Mouse (Mus musculus) liver, postnatal 0 days (tissue): ENCODE data around the gene Scamp3. TPM values are rescaled to one million over a fixed set of nuclear protein-coding genes. Genes with fewer than 3 reads are reported as not detected.
A peak's percentile ranks its signal among the peaks of the same experiment; 100 is the strongest.

Source experiments
- ATAC-seq: fragments of 200-750 bp; cut with Nextera tagmentation; 2 replicates; pipeline ENCODE4 v1.8.0; 2017; ENCODE audit warnings: mild to moderate bottlenecking, moderate library complexity
- DNase-seq: peaks from one replicate; pipeline ENCODE4 v3.0.0-alpha.2; 2016
- H3K27ac ChIP-seq: fragments of 300-500 bp; sonication (generic); 2 replicates; pipeline ENCODE4 v1.5.1; 2014; ENCODE audit warnings: antibody characterized with exemption, moderate library complexity, mild to moderate bottlenecking, low read depth
- H3K27me3 ChIP-seq: fragments of 300-500 bp; sonication (generic); 2 replicates; pipeline ENCODE4 v1.6.1; 2014; ENCODE audit warnings: low read length, control low read depth, mixed read lengths; ENCODE audit not compliant: insufficient read depth
- H3K36me3 ChIP-seq: fragments of 300-500 bp; sonication (generic); replicated peaks from 2 replicates; pipeline ENCODE4 v1.6.1; 2014; ENCODE audit warnings: mild to moderate bottlenecking, control low read depth, low read length, moderate library complexity, mixed read lengths; ENCODE audit not compliant: insufficient read depth
- H3K4me1 ChIP-seq: fragments of 300-500 bp; sonication (generic); 2 replicates; pipeline ENCODE4 v1.6.1; 2014; ENCODE audit warnings: antibody characterized with exemption, mild to moderate bottlenecking, control low read depth; ENCODE audit not compliant: insufficient read depth
- H3K4me2 ChIP-seq: fragments of 300-500 bp; sonication (generic); 2 replicates; pipeline ENCODE4 v1.6.1; 2014; ENCODE audit warnings: low read depth, mild to moderate bottlenecking, low read length, moderate library complexity, mixed read lengths
- H3K4me3 ChIP-seq: fragments of 300-500 bp; sonication (generic); 2 replicates; pipeline ENCODE4 v1.5.1; 2014; ENCODE audit warnings: low read depth, low read length
- H3K9ac ChIP-seq: fragments of 300-500 bp; sonication (generic); replicated peaks from 2 replicates; pipeline ENCODE4 v1.6.1; 2014; ENCODE audit warnings: mild to moderate bottlenecking, moderate library complexity
- H3K9me3 ChIP-seq: fragments of 300-500 bp; sonication (generic); 2 replicates; pipeline ENCODE4 v1.6.1; 2016; ENCODE audit warnings: mild to moderate bottlenecking, control low read depth, low read length, mixed read lengths
- CTCF ChIP-seq: sonication (generic); IDR thresholded peaks from 2 replicates; pipeline ENCODE4 v1.5.1; 2016; ENCODE audit warnings: antibody characterized with exemption, low read depth
- EP300 ChIP-seq: IDR thresholded peaks from 2 replicates; pipeline ENCODE4 v1.6.1; 2016; ENCODE audit warnings: antibody characterized with exemption, low read depth, mild to moderate bottlenecking
- WGBS: fragments of 180-500 bp; shearing (Covaris S2); extraction: QIAGEN DNeasy Blood & Tissue Kit; methylation state at CpG from one replicate; pipeline ENCODE4 v1.1.7; 2014; ENCODE audit not compliant: insufficient replicate concordance; 5-methylcytosine and 5-hydroxymethylcytosine counted together
- polyA plus RNA-seq: library from polyadenylated mRNA; unstranded; fragments of >200 nt; fragmentation: Nextera tagmentation; extraction: Ambion mirVana; gene quantifications from 2 replicates; pipeline ENCODE4 v1.2.1, GENCODE M21; 2015

The Scamp3 gene
- polyA plus RNA-seq = 50.1 and 52.2 TPM in 2 replicates

- H3K27ac ChIP-seq = peak within 1 kb of the TSS; percentile 88
- WGBS = under 1% methylated on average over 43 of the region's 43 CpGs
- peak; percentile 94 for ATAC-seq
- H3K4me1 ChIP-seq = peaks cover 14% of the 10 kb centered on the region
- H3K36me3 ChIP-seq = peaks cover 65% of the 10 kb centered on the region
- no peaks in the 10 kb centered on the region for H3K27me3 ChIP-seq
- TF ChIP-seq EP300 (no peak), CTCF (no peak)
- DNase-seq = peak; percentile 94
- peak within 1 kb of the TSS; percentile 69 for H3K9ac ChIP-seq
- H3K4me2 ChIP-seq = peak within 1 kb of the TSS; percentile 96
- peak within 1 kb of the TSS; percentile 69 for H3K4me3 ChIP-seq
- no peaks in the 10 kb centered on the region for H3K9me3 ChIP-seq
Observed at GRCm38 (mm10) chr3:89177242-89178106, at the start of gene Scamp3. TSS of gene Scamp3 (plus strand) at chr3:89177473.

GRCm38 (mm10) chr3:89129908-89130307 is 47.4 kb upstream of the Scamp3 start:
- H3K27ac ChIP-seq = no peak overlapping the region
- no peak for DNase-seq

GRCm38 (mm10) chr3:89131816-89132215 is 45.5 kb upstream of the Scamp3 start:
- peak overlapping the region; percentile 70 for H3K4me2 ChIP-seq
- H3K27me3 ChIP-seq = no peaks in the 10 kb centered on the region
- peak overlapping the region; percentile 76; the same call in 1 of the 2 replicates for H3K27ac ChIP-seq
- no peak for TF ChIP-seq EP300
- no peak for TF ChIP-seq CTCF
- peaks cover 37% of the 10 kb centered on the region for H3K4me1 ChIP-seq
- H3K36me3 ChIP-seq = no peaks in the 10 kb centered on the region
- ATAC-seq (no peak), DNase-seq (no peak)
- no peak overlapping the region for H3K9ac ChIP-seq
- WGBS = 34% methylated on average over 4 of the region's 4 CpGs
- no peaks in the 10 kb centered on the region for H3K9me3 ChIP-seq
- H3K4me3 ChIP-seq = peak overlapping the region; percentile 36

More at GRCm38 (mm10) chr3:89129908-89130307, 47.4 kb upstream of the Scamp3 start:
- Histone ChIP-seq H3K9ac (no peak overlapping the region), H3K9me3 (no peaks in the 10 kb centered on the region), H3K4me1 (peaks cover 30% of the 10 kb centered on the region), H3K27me3 (no peaks in the 10 kb centered on the region), H3K4me3 (no peak overlapping the region), H3K4me2 (no peak overlapping the region), H3K36me3 (no peaks in the 10 kb centered on the region)
- ATAC-seq = no peak
- TF ChIP-seq EP300 (no peak), CTCF (no peak)
- 89% methylated on average over 3 of the region's 3 CpGs for WGBS

DNA sequence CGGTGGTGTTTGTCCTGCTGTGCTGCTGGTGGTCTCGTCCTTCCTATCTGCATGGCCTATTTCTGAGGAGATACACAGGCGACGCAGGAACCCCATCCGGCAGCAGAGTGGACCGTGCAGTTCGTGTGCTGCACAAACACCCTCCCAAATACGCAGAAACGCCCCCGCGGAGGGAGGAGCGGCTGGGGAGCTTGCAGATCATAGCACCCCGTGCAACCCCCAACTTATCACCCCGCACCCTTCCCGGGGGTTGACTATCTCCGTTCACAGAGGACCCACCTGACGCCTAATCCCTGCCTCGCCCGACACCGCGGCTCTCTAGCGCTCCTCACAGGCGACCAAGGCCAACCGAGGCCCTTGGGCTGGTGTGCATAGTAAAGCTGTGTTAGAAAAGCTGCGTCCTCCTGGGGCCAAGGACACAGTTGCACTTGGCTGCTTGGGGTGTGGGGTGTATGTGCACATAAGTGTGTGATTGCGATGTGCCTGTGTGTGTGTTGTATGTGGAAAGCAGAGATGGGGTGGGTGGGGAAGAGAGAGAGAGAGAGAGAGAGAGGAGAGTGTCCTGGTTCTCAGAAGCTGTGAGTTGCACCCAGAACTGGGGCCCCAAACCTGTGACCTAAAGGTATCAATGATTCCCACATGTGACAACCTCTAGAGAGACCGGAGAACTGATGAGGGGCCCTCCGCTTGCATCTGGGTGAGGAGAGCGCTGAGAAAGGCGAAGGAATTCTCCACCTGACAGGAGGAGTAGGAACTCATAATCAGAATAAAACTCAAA is 44.8 kb upstream of the Scamp3 start:
- no peaks in the 10 kb centered on the region for H3K27me3 ChIP-seq
- WGBS = 13% methylated on average over 30 of the region's 30 CpGs
- peak overlapping the region; percentile 76 for H3K27ac ChIP-seq
- TF ChIP-seq CTCF = peak; percentile 76
- TF ChIP-seq EP300 = peak; percentile 83; the same call in 1 of the 2 replicates
- ATAC-seq = peak; percentile 77
- H3K4me2 ChIP-seq = peak overlapping the region; percentile 70
- H3K9ac ChIP-seq = peak overlapping the region; percentile 40
- DNase-seq = peak; percentile 81
- no peaks in the 10 kb centered on the region for H3K9me3 ChIP-seq
- peak overlapping the region; percentile 36 for H3K4me3 ChIP-seq
- H3K4me1 ChIP-seq = peaks cover 37% of the 10 kb centered on the region
- H3K36me3 ChIP-seq = no peaks in the 10 kb centered on the region

GRCm38 (mm10) chr3:89133063-89133450 is 44.2 kb upstream of the Scamp3 start:
- Histone ChIP-seq H3K27ac (peak overlapping the region; percentile 76), H3K9ac (peak overlapping the region; percentile 13), H3K36me3 (no peaks in the 10 kb centered on the region), H3K4me1 (peaks cover 37% of the 10 kb centered on the region), H3K4me3 (no peak overlapping the region), H3K27me3 (no peaks in the 10 kb centered on the region), H3K4me2 (peak overlapping the region; percentile 70), H3K9me3 (no peaks in the 10 kb centered on the region)
- no peak for DNase-seq
- TF ChIP-seq CTCF (no peak), EP300 (no peak)
- no peak for ATAC-seq
- 56% methylated on average over 7 of the region's 7 CpGs for WGBS

DNA sequence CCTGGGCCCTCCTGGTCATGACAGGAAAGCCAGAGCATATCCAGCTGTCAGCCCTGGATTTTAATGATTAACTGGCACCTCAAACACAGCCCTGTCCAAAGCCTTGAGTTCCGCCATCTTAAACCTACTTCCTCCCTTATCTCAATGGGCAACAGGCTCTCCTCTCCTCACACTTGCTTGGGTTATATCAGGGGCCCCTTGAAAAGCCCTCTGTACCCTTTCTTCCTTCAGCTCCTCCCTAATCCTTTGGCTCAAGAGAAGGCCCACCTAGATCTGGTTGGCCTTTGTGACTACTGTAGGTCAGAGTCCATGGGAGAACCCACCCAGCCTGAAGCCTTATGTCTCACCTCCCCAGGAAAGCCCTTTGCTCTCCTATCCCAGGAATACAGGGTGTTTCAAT is 43.5 kb upstream of the Scamp3 start:
- no peaks in the 10 kb centered on the region for H3K27me3 ChIP-seq
- 38% methylated on average over 1 of the region's 1 CpGs for WGBS
- H3K4me3 ChIP-seq = no peak overlapping the region
- H3K36me3 ChIP-seq = no peaks in the 10 kb centered on the region
- H3K4me2 ChIP-seq = peak overlapping the region; percentile 70; the same call in 1 of the 2 replicates
- ATAC-seq (no peak), DNase-seq (no peak)
- peak overlapping the region; percentile 76 for H3K27ac ChIP-seq
- TF ChIP-seq CTCF (no peak), EP300 (no peak)
- H3K9ac ChIP-seq = no peak overlapping the region; the same call in 1 of the 2 replicates
- no peaks in the 10 kb centered on the region for H3K9me3 ChIP-seq
- H3K4me1 ChIP-seq = peaks cover 40% of the 10 kb centered on the region
